Mouse (Mus musculus) splenic B cell, adult 2 months (primary cell): ENCODE data around the gene Crip1.

ENCODE experiments used
- DNase-seq: peaks from one replicate; pipeline ENCODE4 v3.0.0-alpha.2; 2011; ENCODE audit warnings: low read depth, low spot score
- H3K27me3 ChIP-seq: 2 replicates; pipeline ENCODE4 v1.6.1; 2012; ENCODE audit warnings: mild to moderate bottlenecking, low read length, moderate library complexity, mixed read lengths; ENCODE audit not compliant: control insufficient read depth, poor library complexity, insufficient read depth, severe bottlenecking
- H3K36me3 ChIP-seq: 2 replicates; pipeline ENCODE4 v1.6.1; 2012; ENCODE audit warnings: mild to moderate bottlenecking, low read length, moderate library complexity, mixed read lengths; ENCODE audit not compliant: control insufficient read depth, poor library complexity, insufficient read depth, severe bottlenecking

The Crip1 gene

DNA sequence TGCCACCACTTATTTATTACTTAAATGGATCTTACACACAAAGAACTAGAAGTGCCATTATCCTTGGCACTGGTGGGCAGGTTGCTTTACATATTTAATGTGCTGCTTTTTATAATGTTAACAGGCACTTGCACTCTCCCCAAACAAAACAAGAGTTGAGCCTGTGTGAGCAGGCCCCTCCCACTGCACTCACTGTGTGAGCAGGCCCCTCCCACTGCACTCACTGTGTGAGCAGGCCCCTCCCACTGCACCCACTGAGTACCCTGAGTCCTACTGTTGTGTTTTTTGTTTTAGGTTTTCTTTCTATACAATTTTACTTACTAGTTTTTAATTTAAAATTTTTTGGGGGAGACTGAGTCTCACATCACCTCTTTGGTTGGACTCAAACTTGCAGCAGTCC is 55.9 kb downstream of the Crip1 start:
- H3K36me3 ChIP-seq: no peaks in the 10 kb centered on the region
- DNase-seq: no peak
- no peaks in the 10 kb centered on the region for H3K27me3 ChIP-seq
